Mouse (Mus musculus) kidney, postnatal 10 days (tissue): ENCODE data around the gene Olfr237-ps1.
"Not testable (repeated sequence)": the region's sequence is repeated elsewhere in the genome, so short reads cannot be mapped to it uniquely, and the experiment has no call there.

ENCODE experiments used
- DNase-seq: peaks from one replicate; pipeline ENCODE4 v3.0.0; 2021; ENCODE audit warnings: mixed read lengths

Gene Olfr237-ps1

GRCm38 (mm10) chr6:43146267-43146666 lies at the start of gene Olfr237-ps1:
TSS of gene Olfr237-ps1 (plus strand) at chr6:43146567.
- DNase-seq: not testable (repeated sequence)

GRCm38 (mm10) chr6:43106069-43106468 lies 40.3 kb upstream of the Olfr237-ps1 start, which contains the start of gene Olfr441:
TSS of gene Olfr441 (plus strand) at chr6:43106369.
- DNase-seq: not testable (repeated sequence)

- no peak for DNase-seq
Measured at GRCm38 (mm10) chr6:43159502-43159901, 13.1 kb downstream of the Olfr237-ps1 start.

GRCm38 (mm10) chr6:43162982-43163381 lies 16.6 kb downstream of the Olfr237-ps1 start, which contains the start of gene Olfr437:
TSS of gene Olfr437 (plus strand) at chr6:43163282.
- no peak for DNase-seq

- no peak for DNase-seq
Measured at GRCm38 (mm10) chr6:43167246-43167645, 20.9 kb downstream of the Olfr237-ps1 start.

GRCm38 (mm10) chr6:43171840-43172239 lies 25.5 kb downstream of the Olfr237-ps1 start, which contains the start of gene Olfr13:
TSS of gene Olfr13 (plus strand) at chr6:43172140.
- DNase-seq: no peak

- DNase-seq: no peak
Measured at GRCm38 (mm10) chr6:43178129-43178528, 31.8 kb downstream of the Olfr237-ps1 start.

GRCm38 (mm10) chr6:43178584-43179501 lies 32.5 kb downstream of the Olfr237-ps1 start:
- DNase-seq: no peak

- DNase-seq: no peak
Measured at GRCm38 (mm10) chr6:43190986-43191385, 44.6 kb downstream of the Olfr237-ps1 start.

GRCm38 (mm10) chr6:43196781-43197180 lies 50.4 kb downstream of the Olfr237-ps1 start, which contains the start of gene Olfr435:
TSS of gene Olfr435 (plus strand) at chr6:43197146.
- DNase-seq: no peak

GRCm38 (mm10) chr6:43198094-43198493 lies 51.7 kb downstream of the Olfr237-ps1 start:
- no peak for DNase-seq

- no peak for DNase-seq
Measured at GRCm38 (mm10) chr6:43202786-43203185, 56.4 kb downstream of the Olfr237-ps1 start.

GRCm38 (mm10) chr6:43205355-43205754 lies 59.0 kb downstream of the Olfr237-ps1 start:
- DNase-seq: no peak
